Mouse (Mus musculus): Measurements from ENCODE around the gene Sema6b.
A peak's percentile ranks its signal among the peaks of the same experiment; 100 is the strongest.

The Sema6b gene

GRCm38 (mm10) chr17:56139858-56140595 lies at the start of gene Sema6b:
TSS of gene Sema6b (minus strand) at chr17:56140343.
- DNase-seq (ENCODE audit: low spot score), result no peak

GRCm38 (mm10) chr17:56185281-56186141 lies 45.4 kb upstream of the Sema6b start:
- DNase-seq (ENCODE audit: low spot score), result peak; percentile 19

- peak; percentile 86 for DNase-seq (ENCODE audit: low spot score)
These were observed 43.5 kb upstream of the Sema6b start, which contains the start of gene Mydgf for GRCm38 (mm10) chr17:56183658-56184103. TSS of gene Mydgf (minus strand) at chr17:56183920.

- DNase-seq (ENCODE audit: low spot score), result no peak
These were observed 43.0 kb upstream of the Sema6b start for GRCm38 (mm10) chr17:56182975-56183657.

- no peak for DNase-seq (ENCODE audit: low spot score)
These were observed 35.3 kb upstream of the Sema6b start for GRCm38 (mm10) chr17:56175416-56175815.

- no peak for DNase-seq (ENCODE audit: low spot score)
These were observed 33.4 kb upstream of the Sema6b start for GRCm38 (mm10) chr17:56173401-56174046.

- DNase-seq (ENCODE audit: low spot score), result no peak
These were observed 31.7 kb upstream of the Sema6b start for GRCm38 (mm10) chr17:56171881-56172280.

- no peak for DNase-seq (ENCODE audit: low spot score)
These were observed 31.3 kb upstream of the Sema6b start for GRCm38 (mm10) chr17:56171456-56171855.

- no peak for DNase-seq (ENCODE audit: low spot score)
These were observed 30.5 kb upstream of the Sema6b start for GRCm38 (mm10) chr17:56170636-56171035.

- no peak for DNase-seq (ENCODE audit: low spot score)
These were observed 29.7 kb upstream of the Sema6b start for GRCm38 (mm10) chr17:56169830-56170229.

- DNase-seq (ENCODE audit: low spot score), result no peak
These were observed 25.5 kb upstream of the Sema6b start for GRCm38 (mm10) chr17:56165671-56166070.

GRCm38 (mm10) chr17:56164510-56164909 lies 24.4 kb upstream of the Sema6b start:
- no peak for DNase-seq (ENCODE audit: low spot score)

GRCm38 (mm10) chr17:56163523-56164102 lies 23.5 kb upstream of the Sema6b start:
- no peak for DNase-seq (ENCODE audit: low spot score)

GRCm38 (mm10) chr17:56162231-56162774 lies 22.2 kb upstream of the Sema6b start, which contains the start of gene Tnfaip8l1:
TSS of gene Tnfaip8l1 (plus strand) at chr17:56162477.
- DNase-seq (ENCODE audit: low spot score), result peak; percentile 75

- no peak for DNase-seq (ENCODE audit: low spot score)
These were observed 19.6 kb upstream of the Sema6b start for GRCm38 (mm10) chr17:56159729-56160128.

GRCm38 (mm10) chr17:56153643-56154042 lies 13.5 kb upstream of the Sema6b start:
- DNase-seq (ENCODE audit: low spot score), result no peak

- no peak for DNase-seq (ENCODE audit: low spot score)
These were observed 9.8 kb upstream of the Sema6b start for GRCm38 (mm10) chr17:56149897-56150296.

GRCm38 (mm10) chr17:56148790-56149618 lies 8.9 kb upstream of the Sema6b start:
- no peak for DNase-seq (ENCODE audit: low spot score)

- DNase-seq (ENCODE audit: low spot score), result no peak
These were observed 8.1 kb upstream of the Sema6b start for GRCm38 (mm10) chr17:56148280-56148679.

- DNase-seq (ENCODE audit: low spot score), result no peak
These were observed 7.3 kb upstream of the Sema6b start for GRCm38 (mm10) chr17:56147420-56147819.
